Mouse (Mus musculus) hindbrain, embryonic 13.5 days (tissue): ENCODE results near the gene Hoxc5. TPM values are rescaled to one million over a fixed set of nuclear protein-coding genes. Genes with fewer than 3 reads are reported as not detected.
A peak's percentile ranks its signal among the peaks of the same experiment; 100 is the strongest.

Experiments
- ATAC-seq: fragments of 200-750 bp; cut with Nextera tagmentation; 2 replicates; pipeline ENCODE4 v1.8.0; 2017; ENCODE audit warnings: moderate TSS enrichment; ENCODE audit not compliant: low FRiP score
- H3K27ac ChIP-seq: fragments of 300-500 bp; sonication (generic); 2 replicates; pipeline ENCODE4 v1.5.1; 2015; ENCODE audit warnings: inconsistent platforms, mild to moderate bottlenecking, moderate library complexity
- H3K27me3 ChIP-seq: fragments of 300-500 bp; sonication (generic); 2 replicates; pipeline ENCODE4 v1.6.1; 2015; ENCODE audit warnings: mild to moderate bottlenecking, inconsistent platforms
- H3K36me3 ChIP-seq: fragments of 300-500 bp; sonication (generic); 2 replicates; pipeline ENCODE4 v1.6.1; 2015; ENCODE audit warnings: mild to moderate bottlenecking, inconsistent platforms
- H3K4me1 ChIP-seq: fragments of 300-500 bp; sonication (generic); replicated peaks from 2 replicates; pipeline ENCODE4 v1.6.1; 2015; ENCODE audit warnings: inconsistent platforms
- H3K4me2 ChIP-seq: fragments of 300-500 bp; sonication (generic); 2 replicates; pipeline ENCODE4 v1.6.1; 2015; ENCODE audit warnings: inconsistent platforms, mild to moderate bottlenecking, moderate library complexity
- H3K4me3 ChIP-seq: fragments of 300-500 bp; sonication (generic); 2 replicates; pipeline ENCODE4 v1.5.1; 2015; ENCODE audit warnings: mild to moderate bottlenecking, inconsistent platforms
- H3K9ac ChIP-seq: fragments of 300-500 bp; sonication (generic); 2 replicates; pipeline ENCODE4 v1.6.1; 2015; ENCODE audit warnings: mild to moderate bottlenecking, inconsistent platforms
- H3K9me3 ChIP-seq: fragments of 300-500 bp; sonication (generic); 2 replicates; pipeline ENCODE4 v1.6.1; 2016; ENCODE audit warnings: inconsistent platforms
- WGBS: fragments of 180-500 bp; shearing (Covaris S2); methylation state at CpG from one replicate; pipeline ENCODE4 v1.1.7; 2015; 5-methylcytosine and 5-hydroxymethylcytosine counted together
- polyA plus RNA-seq: library from polyadenylated mRNA; unstranded; fragments of >200 nt; fragmentation: Nextera tagmentation; extraction: Ambion mirVana; gene quantifications from 2 replicates; pipeline ENCODE4 v1.2.1, GENCODE M21; 2015

Gene Hoxc5
- polyA plus RNA-seq, 1 experiment from 2014 or later = 39.2 TPM

DNA sequence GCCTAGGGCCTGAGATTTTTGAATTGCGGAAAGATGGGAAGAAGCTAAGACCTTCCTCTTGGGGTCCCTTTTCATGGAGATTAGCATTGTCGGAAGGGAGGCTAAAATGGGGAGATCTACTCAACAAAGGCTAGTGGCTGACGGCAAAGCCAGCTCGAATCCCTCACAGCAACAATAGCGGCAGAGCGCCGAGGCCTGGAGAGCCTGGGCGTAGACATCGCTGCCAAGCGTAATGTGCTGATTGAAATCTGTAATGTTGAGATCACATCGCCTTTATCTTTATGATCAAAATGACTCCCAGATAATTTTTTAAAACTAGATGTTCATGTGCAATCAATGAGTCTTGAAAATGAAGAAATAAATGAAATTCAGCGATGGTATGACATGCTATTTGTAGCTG lies 32.8 kb upstream of the Hoxc5 start:
- no peak overlapping the region for H3K9ac ChIP-seq
- H3K4me3 ChIP-seq = no peak overlapping the region
- H3K9me3 ChIP-seq = no peaks in the 10 kb centered on the region
- peaks cover 100% of the 10 kb centered on the region for H3K27me3 ChIP-seq
- no peaks in the 10 kb centered on the region for H3K4me1 ChIP-seq
- no peak for ATAC-seq
- no peaks in the 10 kb centered on the region for H3K36me3 ChIP-seq
- no peak overlapping the region for H3K4me2 ChIP-seq
- WGBS = under 1% methylated on average over 12 of the region's 12 CpGs
- no peak overlapping the region for H3K27ac ChIP-seq

DNA sequence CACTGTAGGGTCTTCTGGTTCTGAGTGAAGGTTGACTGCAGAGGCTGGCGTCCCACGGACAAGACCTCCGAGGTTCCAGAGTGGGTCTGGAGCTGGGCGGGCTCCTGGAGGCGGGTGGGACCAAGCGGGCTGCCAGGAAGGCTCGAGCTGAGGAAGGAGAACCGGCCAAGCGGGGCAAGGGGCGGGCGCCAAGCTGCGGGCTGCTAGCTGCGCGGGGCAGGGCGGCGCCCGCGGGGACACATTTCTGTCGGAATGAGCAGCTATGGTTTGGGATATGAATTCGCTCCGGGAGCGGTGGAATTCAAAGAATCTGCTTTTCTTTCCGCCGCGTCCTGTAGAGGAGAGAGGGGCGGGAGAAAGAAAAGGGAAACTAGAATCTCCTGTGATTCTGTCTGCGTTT lies 32.3 kb upstream of the Hoxc5 start:
- peaks cover 100% of the 10 kb centered on the region for H3K27me3 ChIP-seq
- H3K4me3 ChIP-seq = no peak overlapping the region
- no peak overlapping the region for H3K27ac ChIP-seq

DNA sequence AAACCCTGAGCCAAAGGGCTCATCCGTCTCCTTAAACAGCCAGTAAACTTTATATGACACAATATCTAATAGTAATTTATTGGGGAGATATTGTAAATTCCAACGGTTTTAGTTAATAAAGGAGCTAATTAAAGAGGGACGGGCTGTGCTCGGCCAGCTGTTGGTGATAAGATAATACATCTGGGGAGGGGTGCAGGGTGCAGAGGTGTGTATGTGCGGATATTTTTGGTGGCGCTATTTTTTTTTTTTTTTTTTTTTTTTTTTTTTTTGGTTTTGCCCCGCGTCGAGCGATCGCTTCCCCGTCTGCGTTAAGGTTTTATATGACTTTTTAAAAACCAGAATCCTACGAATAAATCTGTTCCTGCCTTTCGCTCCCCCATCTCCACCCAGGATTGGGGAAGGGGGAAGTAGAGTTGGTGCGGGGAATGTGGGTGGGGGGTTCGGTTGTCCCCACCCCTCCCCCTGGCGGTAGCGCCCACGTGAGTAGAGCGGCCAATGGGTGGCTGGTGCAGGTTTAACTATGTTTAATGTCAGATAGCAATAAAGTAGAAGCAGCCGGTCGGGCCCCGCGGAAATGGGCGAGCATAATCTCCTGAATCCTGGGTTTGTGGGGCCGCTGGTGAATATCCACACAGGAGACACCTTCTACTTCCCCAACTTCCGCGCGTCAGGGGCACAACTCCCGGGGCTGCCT lies 30.8 kb upstream of the Hoxc5 start, which contains the start of gene Hoxc12:
Hoxc12 (plus strand) TSS at position 479 of the 694 bp plus-strand sequence.
- H3K36me3 ChIP-seq = no peaks in the 10 kb centered on the region
- H3K4me3 ChIP-seq = no peak within 1 kb of the TSS
- H3K4me2 ChIP-seq = no peak within 1 kb of the TSS
- peaks cover 100% of the 10 kb centered on the region for H3K27me3 ChIP-seq
- no peak for ATAC-seq
- no peaks in the 10 kb centered on the region for H3K9me3 ChIP-seq
- H3K27ac ChIP-seq = no peak within 1 kb of the TSS
- H3K4me1 ChIP-seq = no peaks in the 10 kb centered on the region
- WGBS = 1% methylated on average over 31 of the region's 31 CpGs
- H3K9ac ChIP-seq = no peak within 1 kb of the TSS

More for the DNA sequence above, 32.3 kb upstream of the Hoxc5 start:
- no peaks in the 10 kb centered on the region for H3K36me3 ChIP-seq
- no peak overlapping the region for H3K9ac ChIP-seq
- H3K9me3 ChIP-seq = no peaks in the 10 kb centered on the region
- H3K4me2 ChIP-seq = no peak overlapping the region
- no peaks in the 10 kb centered on the region for H3K4me1 ChIP-seq
- ATAC-seq = no peak
- WGBS = under 1% methylated on average over 27 of the region's 27 CpGs

DNA sequence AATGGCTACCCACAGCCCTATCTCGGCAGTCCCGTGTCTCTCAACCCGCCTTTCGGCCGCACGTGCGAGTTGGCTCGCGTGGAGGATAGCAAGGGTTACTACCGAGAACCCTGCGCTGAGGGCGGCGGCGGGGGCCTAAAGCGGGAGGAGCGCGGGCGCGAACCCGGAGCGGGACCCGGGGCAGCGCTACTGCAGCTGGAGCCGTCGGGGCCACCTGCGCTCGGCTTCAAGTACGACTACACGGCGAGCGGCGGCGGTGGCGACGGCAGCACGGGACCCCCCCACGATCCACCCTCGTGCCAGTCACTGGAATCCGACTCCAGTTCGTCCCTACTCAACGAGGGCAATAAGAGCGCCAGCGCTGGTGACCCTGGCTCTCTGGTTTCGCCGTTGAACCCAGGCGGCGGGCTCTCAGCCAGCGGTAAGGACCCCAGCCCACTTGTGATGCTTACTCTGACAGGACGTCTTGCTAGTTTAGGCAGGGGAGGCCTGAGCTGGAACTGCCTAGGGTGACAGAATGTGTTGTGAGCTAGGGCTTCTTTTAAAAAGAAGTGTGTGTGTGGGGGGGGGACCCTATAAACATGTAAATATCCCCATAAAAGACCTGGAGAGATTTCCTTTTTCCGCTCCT lies 30.1 kb upstream of the Hoxc5 start:
- H3K4me1 ChIP-seq = no peaks in the 10 kb centered on the region
- no peak overlapping the region for H3K27ac ChIP-seq
- no peak for ATAC-seq
- H3K27me3 ChIP-seq = peaks cover 100% of the 10 kb centered on the region
- no peak overlapping the region for H3K4me3 ChIP-seq
- H3K36me3 ChIP-seq = no peaks in the 10 kb centered on the region
- H3K9me3 ChIP-seq = no peaks in the 10 kb centered on the region
- WGBS = 1% methylated on average over 50 of the region's 50 CpGs
- no peak overlapping the region for H3K9ac ChIP-seq
- H3K4me2 ChIP-seq = no peak overlapping the region

DNA sequence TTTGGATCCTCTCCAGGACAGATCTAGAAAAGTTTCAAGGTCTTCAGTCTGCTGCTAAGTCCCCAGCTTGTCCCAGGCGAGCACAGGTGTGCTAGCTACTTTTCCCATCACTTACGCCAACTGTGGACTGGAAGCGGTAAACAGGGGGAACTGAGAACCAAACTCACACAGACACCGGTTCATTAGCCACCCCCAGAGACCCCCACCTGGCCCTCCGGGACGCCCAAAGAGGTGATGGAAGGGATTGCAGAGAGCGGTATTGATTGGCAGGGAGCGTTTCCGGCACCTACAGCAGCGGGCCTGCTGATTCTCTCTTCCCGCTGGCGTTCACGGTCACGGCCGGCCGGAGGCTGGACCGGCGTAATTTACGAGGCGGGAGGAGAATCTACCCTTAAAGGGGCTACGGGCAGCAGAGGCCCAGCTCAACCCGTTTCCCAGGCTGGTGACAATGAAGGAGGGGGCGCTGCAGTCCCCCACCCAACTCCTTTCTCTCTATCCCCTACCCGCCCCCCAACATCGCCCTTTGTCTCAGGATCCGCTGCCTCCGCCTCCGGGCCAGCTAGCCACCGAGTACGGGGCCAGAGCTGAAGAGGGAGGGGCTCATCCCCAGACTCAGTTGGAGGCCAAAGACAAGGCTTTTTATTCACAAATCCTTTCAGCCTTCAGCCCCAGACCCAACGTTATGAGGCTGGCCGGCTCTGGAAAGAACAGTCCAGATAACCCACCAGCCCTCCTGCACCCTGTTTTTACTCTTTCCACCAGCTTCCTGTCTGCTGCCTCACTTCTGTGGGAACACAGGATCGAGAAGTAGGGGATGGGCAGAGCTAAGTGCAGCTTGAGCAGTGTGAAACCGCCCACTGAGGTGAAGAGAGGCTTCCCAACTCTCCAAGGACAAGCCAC lies 27.7 kb upstream of the Hoxc5 start:
- Histone ChIP-seq H3K4me2 (no peak overlapping the region), H3K27ac (no peak overlapping the region), H3K36me3 (no peaks in the 10 kb centered on the region), H3K27me3 (peaks cover 100% of the 10 kb centered on the region), H3K9ac (no peak overlapping the region), H3K4me1 (peaks cover 6% of the 10 kb centered on the region), H3K4me3 (no peak overlapping the region), H3K9me3 (no peaks in the 10 kb centered on the region)
- 1% methylated on average over 32 of the region's 34 CpGs for WGBS
- ATAC-seq = no peak

DNA sequence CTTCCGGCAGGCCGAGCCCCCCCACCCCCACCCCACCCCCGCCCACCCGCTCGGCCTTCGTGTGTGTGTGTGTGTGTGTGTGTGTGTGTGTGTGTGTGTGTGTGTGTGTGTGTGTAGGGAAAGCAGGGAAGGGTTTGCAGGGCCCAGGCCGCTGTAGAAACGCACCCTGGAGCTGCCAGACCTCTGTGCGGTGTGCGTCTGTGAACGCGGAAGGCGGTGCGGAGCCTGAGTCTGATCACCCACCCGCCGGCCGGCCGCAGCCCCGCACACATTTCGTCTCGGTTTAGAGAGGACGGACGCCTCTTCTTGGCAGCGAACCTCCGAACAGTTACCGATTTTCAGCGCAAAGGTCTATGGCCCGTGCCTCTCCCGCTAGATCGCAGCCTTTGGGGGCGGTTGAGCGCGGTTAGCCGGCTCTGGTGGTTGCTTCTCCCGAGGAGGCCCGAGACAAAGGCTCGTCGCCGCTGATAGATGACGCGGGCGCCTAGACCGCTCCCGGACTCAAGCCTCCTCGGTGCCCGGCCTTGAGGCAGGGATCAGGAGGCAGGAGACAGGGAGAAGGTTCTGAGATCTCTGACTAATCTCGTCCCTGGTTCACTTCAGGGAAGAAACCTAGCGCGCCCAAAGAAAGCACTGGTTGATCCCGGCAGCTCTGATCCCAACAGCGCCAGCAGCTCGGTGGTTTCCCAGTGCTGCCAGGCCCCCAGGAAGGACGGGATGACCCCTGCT lies 24.3 kb upstream of the Hoxc5 start:
- under 1% methylated on average over 53 of the region's 53 CpGs for whole genome bisulfite sequencing
- no peak for ATAC-seq
- Histone ChIP-seq H3K4me2 (peak overlapping the region; percentile 27; the same call in 1 of the 2 replicates), H3K27me3 (peaks cover 100% of the 10 kb centered on the region), H3K27ac (no peak overlapping the region), H3K36me3 (no peaks in the 10 kb centered on the region), H3K4me1 (peaks cover 6% of the 10 kb centered on the region), H3K4me3 (peak overlapping the region; percentile 5; the same call in 1 of the 2 replicates), H3K9ac (0 out of 2 replicates have a peak overlapping the region, but pooled peaks have one; percentile 13), H3K9me3 (no peaks in the 10 kb centered on the region)

DNA sequence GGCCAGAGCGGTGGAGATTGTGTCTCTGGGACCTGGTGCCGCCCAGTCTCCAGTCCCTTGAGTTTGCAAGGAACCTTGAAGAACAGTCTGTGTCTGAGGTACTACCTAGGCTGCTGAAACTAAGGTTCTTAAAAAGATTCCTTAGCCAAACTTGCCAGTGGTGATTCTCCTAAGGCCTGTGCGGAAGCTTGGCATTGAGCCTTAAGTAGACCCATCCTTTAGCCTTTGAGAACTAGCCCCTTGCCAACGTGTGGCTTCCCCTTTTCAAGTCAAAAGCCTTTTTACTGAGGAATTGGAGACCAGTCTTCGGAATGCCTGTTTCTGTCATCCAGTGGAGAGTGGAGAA lies 23.8 kb upstream of the Hoxc5 start:
- no peak overlapping the region for H3K4me3 ChIP-seq
- no peaks in the 10 kb centered on the region for H3K36me3 ChIP-seq
- 1% methylated on average over 5 of the region's 5 CpGs for WGBS
- H3K27me3 ChIP-seq = peaks cover 100% of the 10 kb centered on the region
- no peaks in the 10 kb centered on the region for H3K9me3 ChIP-seq
- no peak overlapping the region for H3K4me2 ChIP-seq
- peaks cover 6% of the 10 kb centered on the region for H3K4me1 ChIP-seq
- no peak overlapping the region for H3K27ac ChIP-seq
- H3K9ac ChIP-seq = no peak overlapping the region
- ATAC-seq = no peak

DNA sequence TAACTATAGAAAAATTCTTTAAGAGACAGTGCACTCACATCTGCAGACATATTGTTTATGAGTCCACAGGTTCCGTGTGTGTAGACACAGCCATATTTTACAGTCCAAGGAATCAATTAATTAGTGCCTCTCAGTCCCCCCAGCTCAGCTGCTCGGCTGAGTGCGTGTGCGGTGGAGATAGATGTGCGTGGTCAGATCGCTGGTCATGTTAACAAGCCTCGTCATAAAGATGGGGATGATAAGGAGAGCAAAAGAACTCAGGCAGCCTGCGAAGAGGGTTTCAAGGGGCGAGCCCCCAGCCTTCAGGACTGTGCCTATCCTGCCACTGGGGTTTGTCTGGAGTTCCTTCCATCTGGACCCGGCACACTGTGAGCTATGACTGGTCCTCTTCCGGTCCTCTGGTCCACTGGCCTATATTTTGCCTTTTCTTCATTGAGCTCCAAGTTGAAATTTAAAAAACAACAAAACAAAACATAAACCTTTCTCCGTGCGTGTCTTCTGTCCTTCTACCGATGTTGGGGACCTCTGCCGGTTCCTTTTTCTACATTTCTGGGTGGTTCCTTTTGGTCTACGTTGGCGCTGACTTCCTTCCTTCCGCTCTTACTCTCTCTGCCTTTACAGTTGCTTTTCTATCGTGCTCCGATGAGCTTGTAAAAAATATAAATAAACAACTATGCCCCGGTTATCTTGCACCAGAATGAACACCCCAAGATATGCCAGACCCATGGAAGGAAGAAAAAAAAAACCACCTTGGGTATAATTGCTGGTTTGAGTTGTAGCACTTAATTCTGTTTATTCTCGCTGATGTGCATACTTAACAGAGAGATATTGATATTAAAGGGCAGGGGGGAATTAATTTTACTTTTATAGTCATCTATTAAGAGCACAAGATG lies 21.8 kb upstream of the Hoxc5 start:
- WGBS = 10% methylated on average over 22 of the region's 22 CpGs

DNA sequence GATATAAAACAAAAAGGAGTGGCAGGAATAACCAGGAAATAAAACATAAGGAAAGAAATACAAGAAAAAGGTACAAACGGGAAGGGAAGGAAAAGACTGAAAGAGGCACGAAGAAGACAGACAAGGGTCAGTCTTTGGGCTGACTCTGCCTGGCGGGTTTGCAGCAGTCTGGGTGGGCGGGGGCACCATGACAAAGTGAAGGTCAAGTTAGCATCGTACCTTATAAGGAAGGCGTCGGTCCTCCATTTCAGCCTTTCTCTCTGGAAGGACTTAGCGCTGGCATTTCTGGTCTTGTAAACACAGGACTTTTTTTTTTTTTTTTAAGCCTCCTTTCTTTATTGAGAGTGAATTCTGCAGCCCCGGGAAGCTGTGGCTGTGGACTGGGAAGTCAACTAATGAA lies 20.0 kb upstream of the Hoxc5 start:
- Histone ChIP-seq H3K9ac (no peak overlapping the region), H3K27me3 (peaks cover 100% of the 10 kb centered on the region), H3K4me3 (no peak overlapping the region), H3K36me3 (no peaks in the 10 kb centered on the region), H3K9me3 (no peaks in the 10 kb centered on the region), H3K4me2 (no peak overlapping the region), H3K4me1 (peaks cover 6% of the 10 kb centered on the region), H3K27ac (no peak overlapping the region)
- WGBS = 1% methylated on average over 9 of the region's 9 CpGs
- no peak for ATAC-seq

More for the DNA sequence above, 21.8 kb upstream of the Hoxc5 start:
- no peaks in the 10 kb centered on the region for H3K9me3 ChIP-seq
- no peak overlapping the region for H3K9ac ChIP-seq
- no peak for ATAC-seq
- no peaks in the 10 kb centered on the region for H3K36me3 ChIP-seq
- peaks cover 6% of the 10 kb centered on the region for H3K4me1 ChIP-seq
- peaks cover 100% of the 10 kb centered on the region for H3K27me3 ChIP-seq
- no peak overlapping the region for H3K4me3 ChIP-seq
- no peak overlapping the region for H3K27ac ChIP-seq
- H3K4me2 ChIP-seq = no peak overlapping the region

DNA sequence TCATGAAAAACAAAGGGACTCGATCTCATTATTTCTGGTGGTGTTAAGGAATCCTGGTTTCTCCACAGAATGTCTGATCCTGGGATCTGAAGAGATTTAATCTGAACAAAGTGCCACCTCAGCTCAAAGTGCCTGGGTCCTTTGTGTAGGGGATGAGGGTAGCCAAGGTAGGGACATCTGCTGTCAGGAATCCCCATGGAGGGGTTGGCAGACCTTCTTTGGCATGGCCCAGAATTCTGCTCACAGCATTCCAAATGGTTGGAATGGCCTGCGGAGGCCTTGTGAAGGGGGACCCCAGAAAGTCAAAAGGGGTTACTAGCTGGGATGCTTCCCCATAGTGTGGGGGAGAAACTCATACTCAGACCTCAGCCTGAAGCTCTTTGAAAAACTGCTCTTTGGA lies 18.4 kb upstream of the Hoxc5 start:
- no peak overlapping the region for H3K4me3 ChIP-seq
- 14% methylated on average over 2 of the region's 2 CpGs for WGBS
- H3K9me3 ChIP-seq = no peaks in the 10 kb centered on the region
- H3K4me1 ChIP-seq = no peaks in the 10 kb centered on the region
- ATAC-seq = no peak
- no peak overlapping the region for H3K4me2 ChIP-seq
- H3K36me3 ChIP-seq = no peaks in the 10 kb centered on the region
- peaks cover 100% of the 10 kb centered on the region for H3K27me3 ChIP-seq
- H3K9ac ChIP-seq = no peak overlapping the region
- no peak overlapping the region for H3K27ac ChIP-seq

DNA sequence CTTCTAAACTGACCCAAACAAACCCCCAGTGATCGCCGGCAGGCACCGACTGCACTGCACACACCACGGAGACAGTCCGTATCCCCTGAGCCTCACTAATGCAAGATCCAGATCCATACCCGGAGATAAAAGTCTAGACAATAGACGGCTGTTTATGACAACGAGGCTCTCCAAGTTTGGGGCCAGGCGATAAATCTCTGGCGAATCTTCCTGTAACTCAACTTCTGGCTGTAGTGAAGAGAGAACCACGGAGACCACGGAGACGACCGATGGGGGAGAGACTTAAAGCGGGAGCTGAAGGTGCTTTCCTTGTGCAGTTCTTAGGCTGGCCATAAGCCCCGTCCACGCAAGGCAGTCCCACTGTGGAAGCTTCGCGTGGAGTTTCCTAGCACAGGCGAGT lies 17.5 kb upstream of the Hoxc5 start:
- Histone ChIP-seq H3K9ac (no peak overlapping the region), H3K27me3 (peaks cover 100% of the 10 kb centered on the region), H3K4me1 (no peaks in the 10 kb centered on the region), H3K27ac (no peak overlapping the region), H3K36me3 (no peaks in the 10 kb centered on the region), H3K9me3 (no peaks in the 10 kb centered on the region), H3K4me2 (no peak overlapping the region), H3K4me3 (no peak overlapping the region)
- 2% methylated on average over 20 of the region's 20 CpGs for WGBS
- ATAC-seq = no peak
